Mouse (Mus musculus) brain, embryonic 14.5 days (tissue): ENCODE measurements around the gene Tor2a.

Experiments used
- CTCF ChIP-seq: fragments of 200-500 bp; IDR thresholded peaks from 2 replicates; pipeline ENCODE4 v1.5.1; 2012; ENCODE audit warnings: inconsistent platforms, mild to moderate bottlenecking, moderate library complexity, borderline replicate concordance; ENCODE audit not compliant: insufficient read depth, insufficient read length; ENCODE audit errors: extremely low read depth
- POLR2A ChIP-seq: fragments of 200-500 bp; IDR thresholded peaks from 2 replicates; pipeline ENCODE4 v1.6.1; 2012; ENCODE audit warnings: mild to moderate bottlenecking, inconsistent platforms, borderline replicate concordance; ENCODE audit not compliant: poor library complexity, insufficient read depth, insufficient read length, severe bottlenecking; ENCODE audit errors: extremely low read depth

DNA sequence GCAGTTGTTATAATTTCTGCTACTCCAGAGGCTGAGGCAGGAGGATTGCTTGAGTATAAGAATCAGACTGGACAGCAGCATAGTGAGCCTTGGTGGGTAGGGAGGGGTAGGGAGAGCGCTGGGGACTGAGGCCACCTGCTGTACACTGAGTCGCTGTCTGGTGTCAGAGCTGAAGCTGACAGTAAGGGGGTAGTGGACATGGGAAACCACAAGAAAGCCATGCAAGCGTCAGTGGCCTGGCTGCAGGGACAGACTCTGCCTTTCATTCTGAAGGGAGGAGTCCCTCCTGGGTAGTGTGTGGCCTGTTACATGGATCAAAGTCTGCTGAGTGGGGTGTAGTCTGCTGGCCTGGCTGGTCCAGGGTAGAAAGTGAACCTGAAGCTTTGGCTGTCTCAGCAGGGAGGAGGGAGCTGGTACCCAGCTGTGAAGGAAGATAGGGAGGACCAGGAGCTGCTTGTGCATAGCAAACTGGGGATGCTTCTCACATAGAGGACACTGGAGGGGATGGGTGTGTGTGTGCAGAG is 20.7 kb upstream of the Tor2a start:
- TF ChIP-seq POLR2A (no peak), CTCF (no peak)
